Mouse (Mus musculus): ENCODE measurements around the gene Igf1r.

DNA sequence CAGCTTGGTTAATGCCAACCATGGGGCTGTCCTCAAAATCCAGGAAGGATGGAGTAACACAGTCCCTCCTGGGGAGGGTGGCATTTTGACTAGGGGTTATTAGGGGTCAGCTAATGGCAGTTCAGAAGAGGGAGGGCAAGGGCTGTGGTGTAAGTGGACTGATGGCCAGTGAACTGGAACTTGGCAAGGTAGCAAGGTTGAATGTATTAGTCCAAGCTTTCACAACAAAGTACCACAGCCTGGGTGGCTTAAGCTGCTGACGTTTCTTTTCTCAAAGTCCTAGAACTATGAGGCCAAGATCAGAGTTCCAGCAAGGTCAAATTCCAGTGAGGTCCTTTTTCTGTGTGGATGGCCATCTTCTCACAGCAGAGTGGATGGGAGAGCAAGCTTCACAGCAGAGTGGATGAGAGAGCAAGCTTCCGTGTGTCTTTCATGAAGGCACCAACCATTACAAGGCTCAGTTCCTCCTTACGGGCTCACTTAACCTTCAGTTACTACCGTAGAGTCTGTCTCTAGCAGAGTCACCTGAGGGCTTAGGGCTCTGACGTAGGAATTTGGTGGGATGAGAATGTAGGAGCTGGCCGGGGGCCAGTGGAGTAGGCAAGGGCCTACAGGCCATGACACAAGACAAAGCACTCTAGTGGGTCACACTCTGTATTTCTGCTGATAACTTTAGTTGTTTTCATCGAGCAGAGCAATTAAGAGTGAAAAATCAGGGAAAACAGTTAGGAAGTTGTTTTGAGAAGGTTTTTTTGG lies 144.6 kb downstream of the Igf1r start:
- no peak for TF ChIP-seq POLR2A (IDR thresholded peaks at IDR 0.05; ENCODE audit: borderline replicate concordance, extremely low read depth, low read depth, low read length)
- no peak for TF ChIP-seq CTCF (IDR thresholded peaks at IDR 0.05; ENCODE audit: insufficient read depth, low read length)

Data from lung, adult 2 months (tissue).